Mouse (Mus musculus) hindbrain, embryonic 11.5 days (tissue): Measurements from ENCODE around the gene Oxsm. TPM values are rescaled to one million over a fixed set of nuclear protein-coding genes. Genes with fewer than 3 reads are reported as not detected.

Experiments used
- polyA plus RNA-seq: library from polyadenylated mRNA; unstranded; fragments of >200 nt; fragmentation: Nextera tagmentation; extraction: Ambion mirVana; gene quantifications from 2 replicates; pipeline ENCODE4 v1.2.1, GENCODE M21; 2014

The Oxsm gene
- polyA plus RNA-seq, 1 experiment from 2014 or later = 1.8 TPM

Other genes with a start within 250 kb of the Oxsm start
- 23.0 and 24.3 TPM in 2 replicates for gene Ngly1, start 528 bp downstream of the Oxsm start, polyA plus RNA-seq
- gene Top2b, start 115.4 kb upstream of the Oxsm start, polyA plus RNA-seq = 137 and 154 TPM in 2 replicates